Mouse (Mus musculus) adrenal gland, postnatal 10 days (tissue): ENCODE measurements at regions not wholly inside any gene's neighbourhood (a gene's known extent, or its start where the extent isn't known, plus 50 kb on each side); places are given as distances from the start of the nearest gene placed in this dataset.

Experiments used
- DNase-seq: peaks from one replicate; pipeline ENCODE4 v3.0.0; 2021; ENCODE audit warnings: mixed read lengths

DNA sequence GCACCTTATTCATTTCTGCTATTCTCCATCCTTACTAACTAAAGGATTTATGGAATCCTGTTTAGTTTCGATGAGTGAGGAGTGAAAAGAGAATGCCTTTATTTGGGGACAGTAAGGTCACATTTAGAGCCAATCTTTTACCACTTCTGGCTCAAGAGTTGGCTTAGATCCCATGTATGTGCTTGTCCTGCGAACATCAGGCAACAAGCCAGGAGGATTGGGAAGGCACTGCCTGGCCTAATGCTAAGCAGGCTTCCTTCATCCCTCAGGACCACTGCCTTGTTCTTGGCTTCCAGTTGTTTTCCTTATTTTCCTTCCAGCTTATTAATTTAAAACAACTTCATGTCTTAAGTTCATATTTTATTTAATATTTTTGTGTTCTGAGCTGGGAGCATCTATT lies 442.9 kb downstream of the Vgll3 start:
- peak; percentile 8 for DNase-seq

DNA sequence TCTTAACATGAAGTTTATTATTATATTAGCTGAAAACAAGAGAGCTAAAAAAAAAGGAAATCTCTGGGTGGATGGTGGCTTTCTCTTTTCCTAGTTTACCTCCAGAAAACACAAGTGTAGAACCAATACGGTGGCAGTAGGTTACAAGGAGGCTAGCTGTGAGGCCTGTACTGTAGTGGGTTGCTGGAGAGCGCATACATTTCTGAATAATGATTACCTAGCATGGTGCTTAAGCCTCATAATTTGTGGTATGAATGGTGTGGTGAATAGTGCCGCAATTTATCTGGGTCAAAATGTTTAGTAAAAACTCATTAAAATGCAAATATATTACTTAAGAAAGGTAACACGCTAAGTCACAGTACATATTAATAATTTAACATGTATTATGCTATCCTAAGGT lies 453.9 kb downstream of the Vgll3 start:
- DNase-seq, result no peak

DNA sequence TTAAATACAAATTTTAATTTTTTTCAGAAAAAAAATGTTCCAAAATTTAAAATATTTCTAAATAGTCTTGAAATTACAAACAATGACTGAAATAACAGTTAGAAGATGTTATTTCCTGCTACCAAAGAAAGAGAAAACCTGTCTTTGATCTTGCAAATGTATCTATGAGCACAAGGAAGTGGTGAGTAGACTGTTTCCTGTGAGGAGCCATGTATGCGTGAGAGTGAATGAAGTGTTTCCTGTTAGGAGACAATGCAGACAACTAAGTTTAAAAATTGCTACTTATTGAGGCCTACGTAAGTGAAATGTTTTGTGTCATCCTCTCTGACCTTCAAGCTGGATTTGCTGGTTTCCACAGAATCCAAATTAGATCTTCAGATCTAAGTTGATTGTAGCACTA lies 461.6 kb downstream of the Vgll3 start:
- DNase-seq, result no peak
